Mouse (Mus musculus) midbrain, embryonic 14.5 days (tissue): ENCODE data around the gene Mrps33. TPM values are rescaled to one million over a fixed set of nuclear protein-coding genes. Genes with fewer than 3 reads are reported as not detected.

Experiments
- ATAC-seq: fragments of 200-750 bp; cut with Nextera tagmentation; 2 replicates; pipeline ENCODE4 v1.8.0; 2017; ENCODE audit warnings: moderate number of reproducible peaks, moderate library complexity; ENCODE audit not compliant: low FRiP score, low TSS enrichment
- DNase-seq: peaks from one replicate; pipeline ENCODE4 v3.0.0-alpha.2; 2015
- H3K27ac ChIP-seq: fragments of 300-500 bp; sonication (generic); replicated peaks from 2 replicates; pipeline ENCODE4 v1.5.1; 2014; ENCODE audit warnings: mild to moderate bottlenecking, low read depth, low read length, moderate library complexity
- H3K27me3 ChIP-seq: fragments of 300-500 bp; sonication (generic); 2 replicates; pipeline ENCODE4 v1.6.1; 2014; ENCODE audit warnings: low read length, control low read depth, mixed read lengths; ENCODE audit not compliant: control insufficient read depth, insufficient read depth
- H3K36me3 ChIP-seq: fragments of 300-500 bp; sonication (generic); 2 replicates; pipeline ENCODE4 v1.6.1; 2014; ENCODE audit warnings: low read length, control low read depth; ENCODE audit not compliant: control insufficient read depth, insufficient read depth
- H3K4me1 ChIP-seq: fragments of 300-500 bp; sonication (generic); 2 replicates; pipeline ENCODE4 v1.6.1; 2014; ENCODE audit warnings: mild to moderate bottlenecking, antibody characterized with exemption, low read length, control low read depth; ENCODE audit not compliant: control insufficient read depth, insufficient read depth
- H3K4me2 ChIP-seq: fragments of 300-500 bp; sonication (generic); 2 replicates; pipeline ENCODE4 v1.6.1; 2014; ENCODE audit warnings: mild to moderate bottlenecking, low read length, moderate library complexity
- H3K4me3 ChIP-seq: fragments of 300-500 bp; sonication (generic); replicated peaks from 2 replicates; pipeline ENCODE4 v1.5.1; 2014; ENCODE audit warnings: low read depth, low read length
- H3K9ac ChIP-seq: fragments of 300-500 bp; sonication (generic); replicated peaks from 2 replicates; pipeline ENCODE4 v1.6.1; 2014; ENCODE audit warnings: mild to moderate bottlenecking, low read length, moderate library complexity
- H3K9me3 ChIP-seq: fragments of 300-500 bp; sonication (generic); 2 replicates; pipeline ENCODE4 v1.6.1; 2016; ENCODE audit warnings: low read length, control low read depth, mixed read lengths; ENCODE audit not compliant: control insufficient read depth
- WGBS: fragments of 180-500 bp; shearing (Covaris S2); extraction: QIAGEN DNeasy Blood & Tissue Kit; methylation state at CpG from one replicate; pipeline ENCODE4 v1.1.7; 2014; 5-methylcytosine and 5-hydroxymethylcytosine counted together
- polyA plus RNA-seq: library from polyadenylated mRNA; unstranded; fragments of >200 nt; fragmentation: Nextera tagmentation; extraction: Ambion mirVana; gene quantifications from 2 replicates; pipeline ENCODE4 v1.2.1, GENCODE M21; 2014

Gene Mrps33
- polyA plus RNA-seq, 1 experiment from 2014 or later, result 192 TPM

DNA sequence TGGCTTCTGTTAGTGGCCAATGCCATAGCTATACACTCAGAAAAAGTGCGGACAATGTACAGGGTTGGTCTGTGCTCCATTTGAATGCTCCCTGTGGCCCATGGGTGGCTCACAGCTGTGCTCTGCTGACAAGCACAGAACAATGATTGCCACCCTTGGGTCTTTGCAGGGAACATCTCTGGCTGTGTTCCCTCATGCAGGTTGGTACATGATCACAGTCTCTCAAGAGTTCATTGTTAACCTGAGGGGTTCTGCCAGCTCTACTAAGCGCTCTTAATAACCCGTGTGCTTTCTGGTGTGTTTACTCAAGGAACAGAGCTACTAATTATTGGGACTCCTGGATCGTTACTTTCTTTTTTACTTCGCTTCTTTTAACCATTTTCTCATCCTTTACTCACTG is 24.8 kb downstream of the Mrps33 start:
- Histone ChIP-seq H3K27ac (no peak overlapping the region), H3K9ac (no peak overlapping the region), H3K27me3 (no peaks in the 10 kb centered on the region), H3K9me3 (no peaks in the 10 kb centered on the region), H3K4me3 (no peak overlapping the region), H3K4me1 (peaks cover 12% of the 10 kb centered on the region), H3K4me2 (no peak overlapping the region), H3K36me3 (no peaks in the 10 kb centered on the region)
- ATAC-seq, result no peak
- no peak for DNase-seq
- WGBS, result 81% methylated on average over 5 of the region's 5 CpGs

DNA sequence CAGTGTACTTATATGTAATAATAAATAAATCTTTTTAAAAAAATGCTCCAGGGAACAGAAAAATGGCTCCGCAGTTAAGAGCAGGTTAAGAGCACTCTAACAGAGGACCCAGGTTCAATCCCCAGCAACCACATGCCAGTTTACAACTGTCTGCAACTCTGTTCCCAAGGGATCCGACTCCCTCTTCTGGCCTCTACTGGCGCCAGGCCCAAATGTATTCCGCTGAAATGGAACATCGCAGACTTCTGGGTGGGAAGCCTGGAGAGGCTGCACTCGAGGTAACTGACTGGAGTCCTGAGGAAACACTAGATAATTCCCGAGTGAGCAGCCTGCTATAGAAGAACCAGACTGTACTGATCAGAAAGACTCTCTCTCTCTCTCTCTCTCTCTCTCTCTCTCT is 27.3 kb downstream of the Mrps33 start:
- Histone ChIP-seq H3K9me3 (no peaks in the 10 kb centered on the region), H3K9ac (no peak overlapping the region), H3K36me3 (no peaks in the 10 kb centered on the region), H3K4me2 (no peak overlapping the region), H3K27ac (no peak overlapping the region), H3K4me3 (no peak overlapping the region), H3K27me3 (no peaks in the 10 kb centered on the region), H3K4me1 (peaks cover 15% of the 10 kb centered on the region)
- no peak for ATAC-seq
- 73% methylated on average over 7 of the region's 7 CpGs for whole genome bisulfite sequencing
- no peak for DNase-seq

DNA sequence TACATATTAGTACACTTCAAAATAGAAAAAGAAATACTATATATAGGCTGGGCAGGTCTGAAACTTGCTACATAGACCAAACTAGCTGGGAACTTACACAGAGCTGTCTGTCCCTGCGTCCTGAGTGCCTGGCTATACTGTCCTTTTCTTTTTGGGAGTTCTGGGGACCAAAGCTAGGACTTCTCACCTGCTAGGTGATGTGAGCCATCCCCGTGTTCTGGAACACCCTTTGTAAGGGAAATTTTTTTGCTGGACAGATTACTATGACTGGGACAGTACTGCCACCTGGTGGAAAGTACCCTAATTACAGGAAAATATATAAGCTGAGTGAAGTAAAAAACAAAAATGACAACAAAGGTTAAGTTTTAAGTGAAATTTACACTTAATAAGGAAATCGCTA is 28.2 kb downstream of the Mrps33 start:
- Histone ChIP-seq H3K4me3 (no peak overlapping the region), H3K4me1 (peaks cover 10% of the 10 kb centered on the region), H3K27me3 (no peaks in the 10 kb centered on the region), H3K9me3 (no peaks in the 10 kb centered on the region), H3K4me2 (no peak overlapping the region), H3K9ac (no peak overlapping the region), H3K27ac (no peak overlapping the region), H3K36me3 (no peaks in the 10 kb centered on the region)
- DNase-seq (peak; percentile 51), ATAC-seq (no peak)
- WGBS, result 32% methylated on average over 3 of the region's 3 CpGs

DNA sequence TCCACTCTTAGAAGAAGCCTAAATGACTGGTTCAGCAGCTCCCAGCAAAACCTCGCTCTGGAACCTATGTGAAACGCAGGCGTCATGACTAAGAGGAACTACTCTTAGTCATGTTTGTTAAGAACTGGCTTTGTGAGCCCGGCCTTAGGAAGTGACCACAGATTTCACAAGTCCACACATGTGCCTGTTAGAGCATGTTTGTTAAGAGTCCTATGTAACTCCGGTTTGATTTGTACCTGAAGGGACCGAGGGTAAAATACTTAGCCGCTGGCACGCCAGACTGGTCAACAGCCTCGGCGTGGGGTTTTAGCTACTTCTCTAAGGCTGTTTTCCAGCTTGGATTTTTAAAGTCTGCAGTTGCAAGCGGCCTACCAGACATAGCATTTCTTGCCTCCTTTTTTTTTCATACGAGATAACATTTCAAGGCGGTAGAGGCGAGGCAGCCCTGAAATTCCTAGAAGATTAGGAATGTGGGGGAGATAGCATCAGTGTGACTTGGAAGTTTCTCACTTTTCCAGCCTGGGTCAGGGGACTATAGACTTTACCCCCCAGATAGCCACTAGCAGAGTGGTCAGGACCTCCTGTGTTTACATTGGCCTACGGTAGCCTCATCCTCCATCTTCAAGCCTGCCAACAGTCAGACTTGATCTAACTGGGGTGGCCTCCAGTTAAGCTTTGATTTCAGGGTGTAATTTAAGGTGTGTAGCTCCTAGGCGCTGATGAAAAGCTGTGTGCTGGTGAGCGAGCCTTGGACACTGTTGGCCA is 28.8 kb downstream of the Mrps33 start:
- 62% methylated on average over 17 of the region's 17 CpGs for WGBS
- H3K4me2 ChIP-seq, result peak overlapping the region; percentile 45; the same call in 1 of the 2 replicates
- no peak overlapping the region for H3K27ac ChIP-seq
- no peaks in the 10 kb centered on the region for H3K27me3 ChIP-seq
- DNase-seq (peak; percentile 12), ATAC-seq (no peak)
- peaks cover 8% of the 10 kb centered on the region for H3K4me1 ChIP-seq
- no peak overlapping the region for H3K9ac ChIP-seq
- H3K4me3 ChIP-seq, result no peak overlapping the region
- H3K9me3 ChIP-seq, result no peaks in the 10 kb centered on the region
- H3K36me3 ChIP-seq, result no peaks in the 10 kb centered on the region

DNA sequence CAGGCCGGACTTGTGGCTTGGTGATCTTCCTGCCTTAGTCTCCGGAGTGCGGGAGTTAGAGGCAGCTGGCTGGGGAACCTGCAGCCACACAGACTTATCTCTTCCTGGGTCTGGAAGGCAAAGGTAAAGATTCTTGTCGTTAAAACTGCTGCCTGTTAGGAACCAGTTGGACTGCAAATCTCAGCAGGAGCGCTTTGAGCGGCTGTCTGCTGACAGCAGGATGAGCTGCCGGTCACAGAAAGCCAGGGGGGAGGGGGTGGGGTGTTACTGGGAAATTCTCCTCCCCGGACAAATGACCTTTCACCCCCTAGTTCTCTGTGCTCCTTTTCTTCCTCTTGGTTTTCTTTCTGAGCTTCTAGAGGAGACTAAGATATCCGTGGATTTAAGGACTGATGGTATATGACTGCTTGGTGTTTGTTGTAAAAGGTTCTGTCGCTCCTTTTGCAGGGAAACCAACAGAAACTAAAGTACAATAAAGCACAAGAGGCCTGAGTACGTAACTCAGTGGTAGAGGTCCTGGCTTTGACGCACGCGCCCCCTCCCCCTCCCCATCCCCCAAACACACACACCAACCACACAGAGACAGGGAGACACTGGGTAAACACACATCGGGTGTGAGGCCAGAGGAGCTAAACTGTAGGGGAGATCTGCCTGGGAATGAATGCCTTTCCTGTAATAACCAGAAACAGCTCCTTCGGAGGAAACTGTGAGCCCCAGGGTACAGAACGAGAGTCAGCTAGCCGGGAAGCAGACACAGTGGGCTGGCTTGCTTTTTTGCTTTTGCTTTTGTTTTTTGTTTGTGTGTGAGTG is 29.7 kb downstream of the Mrps33 start:
- H3K9ac ChIP-seq, result no peak overlapping the region
- WGBS, result 3% methylated on average over 18 of the region's 18 CpGs
- ATAC-seq, result no peak

DNA sequence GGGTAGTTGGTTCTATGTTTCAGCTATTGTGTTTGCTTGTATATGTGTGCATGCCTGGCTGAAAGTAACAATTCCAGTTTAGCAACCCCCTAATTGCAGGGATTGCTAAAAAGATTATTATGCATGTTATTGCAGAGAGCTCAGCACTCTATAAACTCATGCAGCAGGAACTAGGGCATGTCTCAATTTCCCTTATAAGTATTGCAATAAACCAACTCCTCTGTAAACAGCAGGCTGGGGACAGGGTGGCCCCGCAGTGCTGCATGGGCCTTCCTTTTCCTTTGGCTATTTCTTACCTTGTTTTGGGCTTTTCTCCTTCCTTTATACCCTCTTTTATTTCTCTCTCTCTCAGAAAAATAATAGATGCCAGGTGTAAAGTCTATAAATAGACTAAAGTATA is 32.3 kb downstream of the Mrps33 start:
- ATAC-seq, result no peak
- no peak for DNase-seq
- H3K9me3 ChIP-seq, result no peaks in the 10 kb centered on the region
- H3K4me2 ChIP-seq, result no peak overlapping the region
- no peak overlapping the region for H3K9ac ChIP-seq
- no peak overlapping the region for H3K4me3 ChIP-seq
- peaks cover 8% of the 10 kb centered on the region for H3K4me1 ChIP-seq
- no peaks in the 10 kb centered on the region for H3K27me3 ChIP-seq
- 85% methylated on average over 1 of the region's 1 CpGs for WGBS
- no peaks in the 10 kb centered on the region for H3K36me3 ChIP-seq
- H3K27ac ChIP-seq, result no peak overlapping the region

More for the DNA sequence above, 29.7 kb downstream of the Mrps33 start:
- no peaks in the 10 kb centered on the region for H3K36me3 ChIP-seq
- H3K4me1 ChIP-seq, result peaks cover 8% of the 10 kb centered on the region
- H3K4me3 ChIP-seq, result peak overlapping the region; percentile 2; the same call in 1 of the 2 replicates
- 0 out of 2 replicates have a peak overlapping the region, but pooled peaks have one; percentile 26 for H3K27ac ChIP-seq
- no peaks in the 10 kb centered on the region for H3K9me3 ChIP-seq
- peak; percentile 46 for DNase-seq
- H3K4me2 ChIP-seq, result peak overlapping the region; percentile 45
- no peaks in the 10 kb centered on the region for H3K27me3 ChIP-seq

DNA sequence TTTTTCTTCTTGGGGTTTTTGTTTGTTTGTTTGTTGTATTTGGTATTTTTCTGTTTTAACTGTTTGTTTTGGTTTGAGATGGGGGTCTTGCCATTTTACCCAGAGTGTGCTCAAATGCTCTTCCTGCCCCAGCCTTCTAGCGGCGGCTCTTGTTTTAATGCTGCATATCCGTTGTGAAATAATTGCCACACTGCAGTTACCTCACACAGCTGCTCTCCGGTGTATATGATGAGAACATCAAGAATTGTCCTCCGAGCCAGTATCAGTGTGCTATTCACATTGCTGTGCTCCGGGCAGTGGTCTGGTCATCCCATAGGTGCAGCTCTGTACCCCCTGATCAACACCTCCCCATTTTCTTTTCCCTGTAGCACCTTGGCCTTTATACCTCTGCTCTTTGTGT is 34.5 kb downstream of the Mrps33 start:
- DNase-seq (no peak), ATAC-seq (no peak)
- Histone ChIP-seq H3K4me2 (no peak overlapping the region), H3K9ac (no peak overlapping the region), H3K9me3 (no peaks in the 10 kb centered on the region), H3K27ac (no peak overlapping the region), H3K4me1 (peaks cover 6% of the 10 kb centered on the region), H3K36me3 (no peaks in the 10 kb centered on the region), H3K4me3 (no peak overlapping the region), H3K27me3 (no peaks in the 10 kb centered on the region)
- 91% methylated on average over 6 of the region's 6 CpGs for WGBS

DNA sequence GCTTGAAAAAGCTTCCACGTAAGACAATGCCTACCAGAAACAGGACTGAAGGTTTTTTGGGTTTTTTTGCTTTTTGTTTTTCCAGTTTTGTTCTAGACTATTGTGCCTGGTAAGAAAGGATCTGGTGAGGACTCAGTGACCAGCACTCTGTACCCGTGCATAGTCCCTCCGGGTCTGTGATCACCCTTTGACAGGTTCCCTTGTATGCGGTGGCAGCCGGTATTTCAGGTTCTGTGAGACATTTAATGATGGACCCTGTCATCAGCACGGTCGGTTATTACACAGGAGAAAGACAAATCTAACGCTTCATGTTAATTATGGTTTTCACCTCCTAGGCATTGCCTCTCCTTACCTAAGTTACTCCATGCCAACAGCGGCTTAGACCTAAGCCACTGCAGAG is 35.8 kb downstream of the Mrps33 start:
- Histone ChIP-seq H3K27ac (no peak overlapping the region), H3K36me3 (no peaks in the 10 kb centered on the region), H3K9me3 (no peaks in the 10 kb centered on the region), H3K4me1 (no peaks in the 10 kb centered on the region), H3K27me3 (no peaks in the 10 kb centered on the region), H3K4me2 (no peak overlapping the region), H3K9ac (no peak overlapping the region), H3K4me3 (no peak overlapping the region)
- WGBS, result 92% methylated on average over 9 of the region's 9 CpGs
- ATAC-seq (no peak), DNase-seq (no peak)
